Mouse (Mus musculus) ES-Bruce4 (cell line): ENCODE measurements around the gene Phlpp1.

Experiments used
- CTCF ChIP-seq: IDR thresholded peaks from one replicate; pipeline ENCODE4 v1.8.1; 2011; ENCODE audit warnings: low read depth, low read length
- EP300 ChIP-seq: IDR thresholded peaks from 2 replicates; pipeline ENCODE4 v1.6.1; 2011; ENCODE audit warnings: low read depth, low read length; ENCODE audit not compliant: insufficient read depth

DNA sequence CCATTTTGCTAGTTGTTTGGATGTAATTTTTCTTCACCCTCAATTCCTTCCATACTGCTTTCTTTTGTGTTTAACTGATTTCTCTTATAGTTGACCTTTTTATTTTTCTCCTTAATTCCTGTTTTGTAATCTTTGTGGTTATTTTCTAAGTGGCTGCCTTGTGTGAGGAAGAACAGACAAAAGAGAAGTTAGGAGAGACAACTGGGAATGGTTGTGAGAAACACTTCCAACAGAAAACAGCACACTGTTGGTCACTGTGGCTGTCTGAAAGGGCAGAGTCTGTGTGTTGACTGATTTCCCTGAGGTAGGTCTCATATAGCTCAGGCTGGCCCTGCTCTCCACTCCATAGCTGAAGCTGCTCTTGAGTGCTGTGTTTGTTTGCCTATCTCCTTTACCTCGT is 32.4 kb upstream of the Phlpp1 start:
- TF ChIP-seq EP300: no peak
- TF ChIP-seq CTCF: no peak
